In genomic region chr2:21182811-21183210, GRCm38 (mm10) we compare ENCODE assay signal across 13 mouse cellular contexts. TPM values are rescaled to one million over a fixed set of nuclear protein-coding genes. Genes with fewer than 3 reads are reported as not detected.
A peak's percentile ranks its signal among the peaks of the same experiment; 100 is the strongest.
DNase-seq lines count a peak whose midpoint lies in the region; ATAC-seq and TF ChIP-seq lines count a peak whose summit lies in the region.
"Had no signal": no experiment of that assay in that cellular context is flagged by ENCODE, and none has a peak within 500 bp of the region (broad histone marks: within the 10 kb centered on the region; RNA-seq: fewer than 3 reads in every experiment).

No protein-coding gene starts in this region.

- ATAC-seq in kidney, postnatal 0 days (replicated peaks; ENCODE audit: low FRiP score, low read depth): no peak
- ATAC-seq: liver, embryonic 12.5 days had no signal

- no peaks in the 10 kb centered on the region for H3K9me3 ChIP-seq in kidney, postnatal 0 days (replicated peaks; ENCODE audit: low read length)
- H3K9me3 ChIP-seq: hindbrain, embryonic 10.5 days; liver, embryonic 12.5 days; midbrain, embryonic 12.5 days had no signal

- no peaks in the 10 kb centered on the region for H3K4me1 ChIP-seq in kidney, postnatal 0 days (replicated peaks; ENCODE audit: insufficient read depth, low read length)
- H3K4me1 ChIP-seq: hindbrain, embryonic 10.5 days; liver, embryonic 12.5 days; midbrain, embryonic 12.5 days had no signal

- no peak overlapping the region for H3K4me2 ChIP-seq in kidney, postnatal 0 days (ENCODE audit: low read length)
- H3K4me2 ChIP-seq: liver, embryonic 12.5 days; midbrain, embryonic 12.5 days had no signal

- H3K27ac ChIP-seq in kidney, postnatal 0 days: no peak overlapping the region
- H3K27ac ChIP-seq: hindbrain, embryonic 10.5 days; liver, embryonic 12.5 days; midbrain, embryonic 12.5 days had no signal

- no peaks in the 10 kb centered on the region for H3K36me3 ChIP-seq in kidney, postnatal 0 days (ENCODE audit: insufficient read depth, low read length)
- H3K36me3 ChIP-seq: hindbrain, embryonic 10.5 days; liver, embryonic 12.5 days; midbrain, embryonic 12.5 days had no signal

- WGBS in kidney, postnatal 0 days: 59% methylated on average over 1 of the region's 1 CpGs

- H3K27me3 ChIP-seq in kidney, postnatal 0 days (ENCODE audit: insufficient read depth, low read length): no peaks in the 10 kb centered on the region
- H3K27me3 ChIP-seq: CH12.LX; liver, embryonic 12.5 days; midbrain, embryonic 12.5 days had no signal

- DNase-seq in kidney, postnatal 0 days (ENCODE audit: low spot score): peak; percentile 11
- no peak for DNase-seq in kidney, adult 9 months
- DNase-seq in Muller cell, postnatal 12 days (ENCODE audit: inconsistent ontology term): peak; percentile 35
- peak; percentile 78 to 81 for DNase-seq in heart, adult 9 months (ENCODE audit: low spot score in 2 of 2)
- DNase-seq in lung, postnatal 4 days: peak; percentile 16 to 62
- no peak for DNase-seq in T-cell, adult 2 months (ENCODE audit: low spot score)
- DNase-seq in left cerebral cortex, postnatal 4 days: no peak
- DNase-seq in ovary, adult 18-20 months (ENCODE audit: low spot score): no peak
- DNase-seq: kidney, adult 8-10 months had no signal

- intact Hi-C loops in left cerebral cortex, postnatal 4 days (cut with DNase I): loop anchor here (10.0 kb wide), 1 partner anchor 278 kb away; no protein-coding TSS in a partner anchor

- no peak overlapping the region for H3K4me3 ChIP-seq in kidney, postnatal 0 days (replicated peaks; ENCODE audit: low read depth, low read length)
- H3K4me3 ChIP-seq: hindbrain, embryonic 10.5 days; liver, embryonic 12.5 days; midbrain, embryonic 12.5 days had no signal

- no peak overlapping the region for H3K9ac ChIP-seq in kidney, postnatal 0 days (ENCODE audit: low read depth, low read length)
- H3K9ac ChIP-seq: liver, embryonic 12.5 days; midbrain, embryonic 12.5 days had no signal

- TF ChIP-seq CTCF in kidney, postnatal 0 days (IDR thresholded peaks at IDR 0.05; ENCODE audit: low read depth): no peak

RNA-seq across cellular contexts. Expression of gene Enkur, which starts 22.4 kb away (rescaled TPM):
- 1.5 and 1.6 TPM in 2 replicates for polyA plus RNA-seq in kidney, postnatal 0 days (2015; fragmentation: Nextera tagmentation; extraction: Ambion mirVana)
- total RNA-seq in left cerebral cortex, postnatal 4 days (2021): 1 to 10 TPM; 4.1 to 4.9 TPM
- polyA plus RNA-seq: liver, embryonic 12.5 days had no signal

RNA-seq across cellular contexts. Expression of gene Thnsl1, which starts 22.7 kb away (rescaled TPM):
- 5.8 and 6.4 TPM in 2 replicates for polyA plus RNA-seq in kidney, postnatal 0 days (2015; fragmentation: Nextera tagmentation; extraction: Ambion mirVana)
- total RNA-seq in left cerebral cortex, postnatal 4 days (2021): 10 to 100 TPM; 19.4 to 20.0 TPM

Comparison
In these comparisons a context has a peak if more than half of its experiments do, and no peak if none do; other contexts are left out.
1. DNase-seq: peak in kidney, postnatal 0 days (single experiment), Muller cell, postnatal 12 days (single experiment), heart, adult 9 months (2 of 2) and lung, postnatal 4 days (2 of 2); none in kidney, adult 9 months (single experiment), T-cell, adult 2 months (single experiment), left cerebral cortex, postnatal 4 days (single experiment) and ovary, adult 18-20 months (single experiment).